Mouse (Mus musculus): ENCODE data around the gene Tfb1m.

Tfb1m gene

GRCm38 (mm10) chr17:3514316-3514715, 43.3 kb downstream of the Tfb1m start:
- no peak for DNase-seq (ENCODE audit: low spot score in 2 of 2)

DNA sequence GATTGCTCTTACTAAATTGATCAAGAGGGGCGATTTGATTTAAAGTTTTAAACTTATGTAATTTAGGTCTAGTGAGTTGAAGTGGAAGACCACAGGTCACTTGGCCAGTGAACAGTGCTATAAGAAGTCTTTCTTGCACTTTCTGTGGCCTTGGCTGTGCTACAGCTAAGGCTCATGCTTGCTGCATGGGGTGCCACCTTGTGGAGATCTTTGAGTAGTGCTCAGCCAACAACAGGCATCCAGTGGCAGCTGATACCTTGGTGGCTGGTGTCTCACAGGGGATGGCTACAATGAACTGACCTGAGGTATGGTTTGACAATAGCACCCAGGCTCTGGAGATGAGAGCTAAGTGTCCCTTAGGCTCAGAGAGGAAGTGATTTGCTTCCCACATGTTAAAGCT, 47.7 kb downstream of the Tfb1m start:
- peak; percentile 7 to 26 for DNase-seq (ENCODE audit: low spot score in 2 of 2)

DNA sequence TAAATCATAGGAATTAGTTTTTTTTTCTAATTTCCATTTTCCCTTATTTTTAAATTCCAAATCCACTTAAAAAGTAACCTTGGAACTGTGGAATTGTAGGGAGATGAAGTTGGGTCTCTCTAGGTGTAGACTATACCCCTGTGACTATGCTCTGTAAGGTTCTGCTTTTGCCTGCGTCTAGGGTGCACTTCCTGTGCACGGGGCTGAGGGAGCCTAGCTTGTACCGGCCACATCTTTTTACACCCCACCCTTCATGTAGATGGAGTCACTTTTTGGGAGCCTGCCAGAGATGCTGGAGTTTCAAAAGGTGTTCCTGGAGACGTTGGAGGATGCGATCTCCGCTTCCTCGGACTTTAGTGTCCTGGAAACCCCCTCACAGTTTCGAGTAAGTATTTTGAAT, 51.1 kb downstream of the Tfb1m start:
- no peak for DNase-seq (ENCODE audit: low spot score in 2 of 2)

DNA sequence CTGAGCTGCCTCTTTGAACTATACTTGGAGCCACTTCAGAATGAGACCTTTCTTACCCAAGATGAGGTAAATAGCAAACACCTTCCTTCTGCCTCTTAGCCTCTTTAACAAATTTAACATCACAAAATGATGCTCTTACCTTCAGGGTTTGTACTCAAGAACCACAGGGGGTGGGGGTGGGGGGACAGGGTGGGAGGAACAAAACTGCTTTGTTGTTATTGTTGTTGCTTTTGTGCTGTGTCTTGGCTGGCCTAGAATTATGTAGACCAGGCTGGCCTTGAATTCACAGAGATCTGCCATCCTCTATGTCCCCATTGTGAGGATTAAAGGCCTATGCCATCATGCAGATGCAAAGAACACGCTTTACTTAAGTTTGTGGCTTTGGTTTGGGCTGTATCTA, 51.9 kb downstream of the Tfb1m start:
- no peak for DNase-seq (ENCODE audit: low spot score in 2 of 2)

DNA sequence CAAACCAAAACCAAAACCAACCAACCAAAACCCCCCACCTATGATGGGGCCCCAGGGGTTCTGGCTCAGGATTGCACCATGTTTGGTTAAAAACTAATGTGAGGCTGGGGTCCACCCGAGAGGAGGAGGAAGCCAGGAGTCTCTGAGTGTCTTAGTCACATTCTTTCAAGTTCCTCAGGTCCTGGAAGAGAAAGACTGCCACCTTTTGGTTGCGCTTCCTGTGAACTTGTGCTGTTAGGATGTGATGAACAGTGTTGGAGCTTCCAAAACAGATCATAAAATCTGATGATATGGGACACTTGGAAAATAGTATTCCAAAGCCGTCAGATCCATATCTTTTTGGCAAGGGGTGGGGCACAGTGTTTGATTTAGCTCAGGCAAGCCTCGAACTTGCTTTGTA, 56.6 kb downstream of the Tfb1m start:
- no peak for DNase-seq (ENCODE audit: low spot score in 2 of 2)

DNA sequence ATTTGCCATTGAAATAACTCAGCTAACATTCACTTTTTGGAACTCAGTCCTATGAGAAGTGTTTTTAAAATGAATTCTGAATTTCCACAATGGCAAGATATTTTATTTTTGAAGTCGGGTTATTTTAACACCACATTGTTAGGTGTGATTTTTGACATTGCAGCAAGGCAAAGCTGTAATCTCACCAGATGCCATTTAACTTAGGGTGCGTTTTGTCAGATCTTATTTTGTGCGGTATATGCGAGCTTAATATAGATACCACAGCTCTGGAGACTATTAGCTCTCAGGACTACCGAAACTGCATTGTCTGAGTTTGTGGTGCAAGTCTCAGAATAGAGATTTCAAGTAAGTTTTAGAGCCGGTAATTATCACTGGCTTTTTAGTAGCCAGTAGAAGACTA, 57.5 kb downstream of the Tfb1m start:
- DNase-seq (ENCODE audit: low spot score in 2 of 2): no peak

GRCm38 (mm10) chr17:3499468-3499867, 58.1 kb downstream of the Tfb1m start:
- no peak for DNase-seq (ENCODE audit: low spot score in 2 of 2)

GRCm38 (mm10) chr17:3498580-3498979, 59.0 kb downstream of the Tfb1m start:
- DNase-seq (ENCODE audit: low spot score in 2 of 2): no peak

DNA sequence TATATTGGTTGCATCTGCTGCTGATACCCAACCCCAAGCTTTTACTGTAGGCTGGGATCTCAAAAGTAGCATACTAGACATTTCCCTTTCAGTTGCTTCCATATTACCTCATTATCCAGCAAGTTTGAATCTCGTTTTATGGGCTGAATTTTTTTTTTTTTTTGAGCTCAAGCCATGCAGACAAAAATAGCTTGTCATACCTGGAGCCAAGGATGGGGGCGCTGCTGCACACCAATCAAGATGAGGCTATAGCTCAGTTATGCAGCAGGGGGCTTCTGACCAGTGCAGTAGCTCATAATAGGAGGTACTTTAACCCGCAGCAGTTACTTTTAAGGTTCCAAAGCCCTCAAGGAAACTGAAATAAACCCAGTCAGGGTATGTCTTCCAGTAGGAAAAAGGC, 59.5 kb downstream of the Tfb1m start:
- no peak for DNase-seq (ENCODE audit: low spot score in 2 of 2)

GRCm38 (mm10) chr17:3496080-3496479, 61.5 kb downstream of the Tfb1m start:
- no peak for DNase-seq (ENCODE audit: low spot score in 2 of 2)

DNA sequence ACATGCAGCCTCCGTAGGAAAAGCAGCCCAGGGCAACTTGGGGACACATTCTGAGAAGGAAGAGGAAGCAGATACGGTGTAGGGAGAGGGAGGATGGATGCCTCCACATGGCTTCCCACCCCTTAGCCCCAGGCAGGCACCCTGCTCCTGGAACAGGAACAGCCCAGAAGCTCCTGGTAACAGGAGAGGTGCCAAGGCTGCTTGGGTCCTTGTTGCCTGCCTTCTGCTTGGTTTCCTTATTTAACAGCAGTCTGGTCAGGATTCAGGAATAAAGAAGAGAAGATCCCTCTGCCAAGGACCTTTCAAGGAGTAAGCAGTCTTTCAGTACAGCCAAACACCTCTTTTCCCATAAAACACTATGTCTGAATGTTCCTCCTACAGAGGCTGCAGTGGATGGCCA, 62.0 kb downstream of the Tfb1m start:
- DNase-seq (ENCODE audit: low spot score in 2 of 2): no peak

- no peak for DNase-seq (ENCODE audit: low spot score in 2 of 2)
These were observed 65.9 kb downstream of the Tfb1m start for GRCm38 (mm10) chr17:3491667-3492066.

DNA sequence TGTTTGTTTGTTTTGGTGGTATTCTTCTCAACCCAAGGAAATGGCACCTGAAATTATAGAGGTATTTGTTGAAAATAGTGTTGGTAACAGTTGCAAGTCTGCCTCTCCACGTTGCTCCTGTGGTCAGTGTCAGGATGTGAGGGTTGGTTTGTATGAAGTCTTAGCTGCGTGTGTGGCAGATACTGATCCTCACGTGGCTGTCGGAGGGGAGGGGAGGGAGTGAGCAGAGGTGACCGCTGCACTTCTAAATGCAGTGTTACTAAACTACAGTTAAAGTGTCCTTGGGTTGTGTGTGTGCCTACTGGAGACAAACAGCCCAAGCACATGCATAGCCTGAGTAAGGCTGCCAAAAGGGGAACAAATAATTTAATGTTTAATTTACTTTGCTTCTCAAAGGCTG, 66.5 kb downstream of the Tfb1m start:
- no peak for DNase-seq (ENCODE audit: low spot score in 2 of 2)

GRCm38 (mm10) chr17:3490216-3490895, 67.2 kb downstream of the Tfb1m start:
- DNase-seq (ENCODE audit: low spot score in 2 of 2): no peak

- no peak for DNase-seq (ENCODE audit: low spot score in 2 of 2)
These were observed 69.6 kb downstream of the Tfb1m start for GRCm38 (mm10) chr17:3487721-3488601.

GRCm38 (mm10) chr17:3487211-3487610, 70.4 kb downstream of the Tfb1m start:
- no peak for DNase-seq (ENCODE audit: low spot score in 2 of 2)

DNA sequence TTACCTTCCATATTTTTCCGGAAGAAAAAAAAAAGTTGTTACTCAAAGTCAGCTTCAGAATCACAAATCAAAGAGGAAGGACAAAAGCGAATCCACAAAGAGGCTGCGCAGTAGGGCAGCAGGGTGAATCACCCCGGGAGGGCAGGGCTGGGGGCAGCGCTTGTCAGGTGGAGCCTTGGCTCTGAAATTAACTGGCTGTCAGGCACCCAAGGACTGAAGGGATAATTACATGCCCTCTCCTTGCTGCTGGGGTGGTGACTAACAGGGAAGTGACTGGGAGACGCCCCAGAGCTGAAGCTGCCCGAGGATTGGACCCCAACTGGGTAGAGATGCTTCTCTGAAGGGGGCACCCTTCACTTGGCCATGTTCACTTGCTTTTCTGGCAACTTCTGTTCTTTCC, 71.7 kb downstream of the Tfb1m start:
- no peak for DNase-seq (ENCODE audit: low spot score in 2 of 2)

DNA sequence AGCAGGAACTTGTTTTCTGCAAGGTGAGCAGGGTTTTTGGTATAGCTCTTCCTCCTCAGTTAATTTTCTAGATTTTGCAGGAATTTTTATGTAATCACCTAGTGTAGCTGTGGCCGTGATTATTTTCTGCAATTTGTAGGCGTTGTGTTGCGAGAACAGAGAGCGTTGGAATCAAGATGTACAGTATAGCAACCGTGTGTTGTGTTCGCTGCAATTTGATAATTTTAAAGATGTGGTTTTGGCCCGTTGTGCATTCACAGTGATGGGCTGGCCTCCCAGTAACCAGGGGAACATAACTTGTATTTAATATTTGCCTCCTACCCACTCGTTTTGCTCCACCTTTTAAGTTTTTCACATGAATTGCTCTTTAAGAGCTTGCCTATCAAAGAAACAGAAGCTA, 74.5 kb downstream of the Tfb1m start:
- DNase-seq (ENCODE audit: low spot score in 2 of 2): no peak

DNA sequence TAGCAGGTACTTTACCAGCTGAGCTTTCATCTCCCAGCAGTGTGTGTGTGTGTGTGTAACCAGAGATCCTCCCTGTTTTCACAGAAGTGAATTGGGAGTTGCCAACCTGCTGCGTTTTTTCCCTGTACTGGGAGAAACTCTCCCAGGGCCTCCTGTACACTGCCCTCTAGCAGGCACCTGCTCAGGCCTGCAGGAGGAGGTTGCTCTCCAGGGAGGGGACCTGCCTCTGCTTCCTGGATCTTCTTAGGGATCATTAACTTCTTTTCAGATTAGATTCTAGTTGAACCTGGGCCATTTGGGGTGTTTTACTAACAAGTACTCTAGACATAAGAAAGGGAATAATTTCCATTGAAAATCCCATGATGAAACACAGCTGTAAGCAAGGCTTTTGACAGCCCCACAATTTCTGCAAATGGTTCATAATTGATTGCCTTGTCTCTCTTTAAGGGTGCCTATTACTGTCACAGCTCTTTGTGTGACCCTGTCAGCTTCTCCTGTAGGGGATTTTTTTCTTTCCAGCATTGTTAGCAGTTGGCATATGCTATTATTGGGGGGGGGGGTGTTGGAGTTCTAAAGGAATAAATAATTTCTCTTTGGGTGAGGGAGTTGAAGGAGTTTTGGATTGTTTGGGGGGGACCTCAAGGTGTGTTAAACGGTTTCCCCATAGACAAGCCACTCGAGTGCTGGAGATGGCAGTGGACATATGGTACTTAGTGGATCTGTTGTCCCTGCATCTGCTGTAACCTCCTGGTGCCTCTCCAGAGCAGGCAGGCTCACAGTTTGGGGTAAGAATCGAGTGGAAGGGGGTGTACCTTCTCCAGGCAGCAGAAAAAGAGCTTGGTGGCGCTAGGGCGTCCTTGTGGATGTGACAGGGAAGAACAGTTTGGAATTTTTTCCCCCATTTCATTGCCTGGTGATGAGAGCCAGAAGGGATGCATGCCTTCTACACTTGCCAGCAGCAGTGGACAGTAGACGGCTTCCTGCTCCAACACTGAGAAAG, 75.7 kb downstream of the Tfb1m start:
- no peak for DNase-seq (ENCODE audit: low spot score in 2 of 2)

DNA sequence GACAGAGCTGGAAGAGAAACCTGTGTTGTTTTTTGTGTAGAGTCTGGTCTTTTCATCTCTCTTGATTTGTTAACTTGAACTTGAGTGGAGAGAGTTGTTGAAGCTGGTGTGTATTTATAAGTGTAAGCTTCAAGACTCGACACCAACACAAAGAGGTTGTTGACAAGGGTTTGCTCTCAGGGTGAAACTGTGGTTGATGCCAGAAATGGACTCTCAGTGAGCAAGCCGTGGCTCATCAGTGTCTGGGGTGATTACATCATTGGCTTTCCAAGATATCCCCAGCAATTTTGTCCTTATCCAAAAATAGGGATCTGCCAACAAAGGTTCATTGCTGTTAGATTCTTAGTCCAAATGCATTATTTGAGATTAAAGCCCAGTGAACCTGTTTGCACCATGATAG, 81.0 kb downstream of the Tfb1m start:
- no peak for DNase-seq (ENCODE audit: low spot score in 2 of 2)

- DNase-seq (ENCODE audit: low spot score in 2 of 2): no peak
These were observed 85.6 kb downstream of the Tfb1m start for GRCm38 (mm10) chr17:3472018-3472417.
